8 mouse cellular contexts compared by ENCODE assay signal in genomic region chr8:46741991-46742690, GRCm38 (mm10). TPM values are rescaled to one million over a fixed set of nuclear protein-coding genes. Genes with fewer than 3 reads are reported as not detected.
DNase-seq lines count a peak whose midpoint lies in the region; ATAC-seq and TF ChIP-seq lines count a peak whose summit lies in the region.

No protein-coding gene starts in this region.

- H3K4me2 ChIP-seq in heart, embryonic 13.5 days = peak overlapping the region; percentile 85
- H3K4me2 ChIP-seq in forebrain, postnatal 0 days (ENCODE audit: low read depth) = peak overlapping the region; percentile 79

- no peaks in the 10 kb centered on the region for H3K9me3 ChIP-seq in heart, embryonic 13.5 days
- no peaks in the 10 kb centered on the region for H3K9me3 ChIP-seq in forebrain, postnatal 0 days (ENCODE audit: low read length)
- H3K9me3 ChIP-seq in midbrain, embryonic 10.5 days (replicated peaks) = no peaks in the 10 kb centered on the region

- H3K27me3 ChIP-seq in heart, embryonic 13.5 days (replicated peaks) = no peaks in the 10 kb centered on the region
- no peaks in the 10 kb centered on the region for H3K27me3 ChIP-seq in forebrain, postnatal 0 days (ENCODE audit: insufficient read depth, low read length)
- peaks cover 11% of the 10 kb centered on the region; the same call in 1 of the 2 replicates for H3K27me3 ChIP-seq in midbrain, embryonic 10.5 days (ENCODE audit: low read depth, poor library complexity, severe bottlenecking)

- H3K4me3 ChIP-seq in heart, embryonic 13.5 days = peak overlapping the region; percentile 96
- peak overlapping the region; percentile 87 for H3K4me3 ChIP-seq in forebrain, postnatal 0 days (ENCODE audit: low read depth, low read length)
- H3K4me3 ChIP-seq in midbrain, embryonic 10.5 days = peak overlapping the region; percentile 93

- no peaks in the 10 kb centered on the region for H3K36me3 ChIP-seq in heart, embryonic 13.5 days
- no peaks in the 10 kb centered on the region for H3K36me3 ChIP-seq in forebrain, postnatal 0 days (ENCODE audit: insufficient read depth)
- H3K36me3 ChIP-seq in midbrain, embryonic 10.5 days = no peaks in the 10 kb centered on the region

- TF ChIP-seq CTCF in forebrain, postnatal 0 days (IDR thresholded peaks at IDR 0.05; ENCODE audit: low read depth) = no peak

- 60% methylated on average over 8 of the region's 8 CpGs for WGBS in heart, embryonic 13.5 days
- 57% methylated on average over 8 of the region's 8 CpGs for WGBS in forebrain, postnatal 0 days
- 69% methylated on average over 8 of the region's 8 CpGs for WGBS in midbrain, embryonic 10.5 days

- no peak for ATAC-seq in heart, embryonic 13.5 days (ENCODE audit: extremely low read depth, insufficient number of reproducible peaks, low FRiP score, low TSS enrichment)
- no peak for ATAC-seq in forebrain, postnatal 0 days

- intact Hi-C loops in heart, postnatal 25 days (cut with DNase I) = loop anchor here (2.0 to 5.0 kb wide), 3 partner anchors 17 to 193 kb away; no protein-coding TSS in a partner anchor
- intact Hi-C loops in left cerebral cortex, postnatal 25 days (cut with DNase I) = loop anchor here (2.0 to 5.0 kb wide), 5 partner anchors 27 to 195 kb away; no protein-coding TSS in a partner anchor

- peaks cover 45% of the 10 kb centered on the region for H3K4me1 ChIP-seq in heart, embryonic 13.5 days
- no peaks in the 10 kb centered on the region for H3K4me1 ChIP-seq in forebrain, postnatal 0 days (ENCODE audit: insufficient read depth)
- H3K4me1 ChIP-seq in midbrain, embryonic 10.5 days = peaks cover 24% of the 10 kb centered on the region

- DNase-seq in heart, postnatal 25 days (ENCODE audit: low spot score) = no peak
- DNase-seq in MN1 (ENCODE audit: low spot score) = peak; percentile 26
- no peak for DNase-seq in forebrain, postnatal 0 days
- DNase-seq in midbrain, embryonic 10.5 days (ENCODE audit: low spot score) = no peak
- DNase-seq in ovary, adult 18-20 months (ENCODE audit: low spot score) = no peak
- no peak for DNase-seq in left cerebral cortex, postnatal 25 days (ENCODE audit: low spot score in 2 of 2)
- DNase-seq in ovary, postnatal 10 days (ENCODE audit: low spot score) = no peak

- H3K27ac ChIP-seq in heart, embryonic 13.5 days (replicated peaks) = peak overlapping the region; percentile 96
- H3K27ac ChIP-seq in forebrain, postnatal 0 days (ENCODE audit: low read depth, low read length) = no peak overlapping the region
- H3K27ac ChIP-seq in midbrain, embryonic 10.5 days (replicated peaks) = peak overlapping the region; percentile 98; the same call in 1 of the 2 replicates

- peak overlapping the region; percentile 99 for H3K9ac ChIP-seq in heart, embryonic 13.5 days
- H3K9ac ChIP-seq in forebrain, postnatal 0 days = peak overlapping the region; percentile 93

RNA-seq across cellular contexts. Expression of gene Irf2, which starts 2.6 kb away (rescaled TPM):
- 10.8 and 14.0 TPM in 2 replicates for polyA plus RNA-seq in heart, embryonic 13.5 days (2015; fragmentation: Nextera tagmentation; extraction: Ambion mirVana)
- 10 to 100 TPM; 40.4 to 45.4 TPM for total RNA-seq in heart, postnatal 25 days (2021)
- total RNA-seq in forebrain, postnatal 0 days (2014; rRNA removed) = 3.0 and 8.5 TPM in 2 replicates
- 5.4 and 9.1 TPM in 2 replicates for polyA plus RNA-seq in forebrain, postnatal 0 days (2015; fragmentation: Nextera tagmentation; extraction: Ambion mirVana)
- polyA plus RNA-seq in midbrain, embryonic 10.5 days (2016; fragmentation: Nextera tagmentation; extraction: Ambion mirVana) = 7.4 and 8.6 TPM in 2 replicates
- 10 to 100 TPM; 52.0 to 58.4 TPM for total RNA-seq in left cerebral cortex, postnatal 25 days (2021)
